Mouse (Mus musculus): ENCODE measurements around the gene Bpifb2. TPM values are rescaled to one million over a fixed set of nuclear protein-coding genes. Genes with fewer than 3 reads are reported as not detected.
"Not testable (repeated sequence)": the region's sequence is repeated elsewhere in the genome, so short reads cannot be mapped to it uniquely, and the experiment has no call there.

Bpifb2 gene
- not detected for total RNA-seq (2021)
- long read RNA-seq, experiment 1 = 0 reads
- long read RNA-seq, experiment 2 = 0 reads

DNA sequence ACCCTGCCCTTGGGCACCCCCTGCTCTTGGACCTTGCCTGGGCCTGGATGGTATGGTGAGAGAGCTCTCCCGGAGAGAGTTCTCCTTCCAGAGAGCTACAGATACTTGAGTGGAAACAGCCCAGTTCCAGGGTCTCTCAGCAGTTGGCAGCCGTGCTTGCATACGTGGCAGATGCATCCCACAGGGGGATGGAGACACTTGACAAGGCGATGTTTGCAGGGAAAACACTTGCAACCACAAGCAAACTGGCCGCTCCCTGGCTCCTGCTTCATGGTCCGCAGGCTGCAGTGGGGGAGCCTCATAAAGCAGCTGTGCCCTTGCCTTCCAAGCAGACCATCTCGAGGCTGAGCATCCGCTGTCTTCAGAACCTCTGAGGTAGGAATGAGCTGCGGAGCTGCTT is at the start of gene Bpifb2:
Gene Bpifb2, plus strand, starts transcription at position 301 of the 400 bp plus-strand sequence.
- no peak for DNase-seq (ENCODE audit: low spot score in 2 of 2)

GRCm38 (mm10) chr2:153825900-153826299 is 48.9 kb upstream of the Bpifb2 start:
- not testable (repeated sequence) for DNase-seq (ENCODE audit: low spot score in 2 of 2)

GRCm38 (mm10) chr2:153827171-153827830 is 47.5 kb upstream of the Bpifb2 start:
- DNase-seq (ENCODE audit: low spot score in 2 of 2) = no peak

- DNase-seq (ENCODE audit: low spot score in 2 of 2) = no peak
Measured at GRCm38 (mm10) chr2:153828704-153829103, 46.1 kb upstream of the Bpifb2 start.

- no peak for DNase-seq (ENCODE audit: low spot score in 2 of 2)
Measured at GRCm38 (mm10) chr2:153833291-153833690, 41.6 kb upstream of the Bpifb2 start.

- no peak for DNase-seq (ENCODE audit: low spot score in 2 of 2)
Measured at GRCm38 (mm10) chr2:153842854-153843253, 32.0 kb upstream of the Bpifb2 start.

DNA sequence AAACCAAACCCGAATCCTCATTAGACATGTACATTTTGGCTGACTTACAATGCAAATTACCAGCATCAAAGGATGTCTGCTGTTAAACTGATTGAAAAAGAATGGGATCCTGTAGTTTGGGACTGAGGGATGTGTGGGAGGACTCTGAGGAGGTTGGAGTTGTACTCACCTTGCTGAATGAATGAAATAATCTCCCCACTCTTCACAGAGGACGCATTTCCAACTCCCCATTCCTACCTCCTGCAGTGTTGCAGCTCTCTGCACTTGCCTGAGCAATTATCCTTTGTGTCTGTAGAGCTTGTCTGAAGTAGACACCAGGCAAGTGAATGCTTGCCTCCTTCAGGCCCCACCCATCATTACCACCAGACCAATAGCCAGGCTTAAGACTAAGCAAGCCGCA is 26.5 kb upstream of the Bpifb2 start:
- DNase-seq (ENCODE audit: low spot score in 2 of 2) = no peak

GRCm38 (mm10) chr2:153850351-153851029 is 24.4 kb upstream of the Bpifb2 start:
- no peak for DNase-seq (ENCODE audit: low spot score in 2 of 2)

DNA sequence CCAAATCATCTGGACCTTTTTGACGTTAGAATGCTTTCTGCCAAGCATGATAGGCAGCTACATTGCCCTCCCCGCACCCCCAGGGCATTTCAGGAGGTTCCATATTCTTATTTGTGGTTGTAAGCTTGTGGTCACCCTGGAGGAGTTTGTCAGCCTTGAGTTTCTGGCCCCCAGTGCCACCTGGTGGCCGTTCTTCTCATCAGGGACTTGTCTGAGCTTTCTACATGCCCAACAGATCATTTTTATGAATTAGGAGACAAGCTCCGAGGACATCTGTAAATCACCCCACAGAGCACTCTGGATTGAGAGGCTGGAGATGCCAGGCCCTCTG is 23.9 kb upstream of the Bpifb2 start:
- peak; percentile 58 to 60 for DNase-seq (ENCODE audit: low spot score in 2 of 2)

DNA sequence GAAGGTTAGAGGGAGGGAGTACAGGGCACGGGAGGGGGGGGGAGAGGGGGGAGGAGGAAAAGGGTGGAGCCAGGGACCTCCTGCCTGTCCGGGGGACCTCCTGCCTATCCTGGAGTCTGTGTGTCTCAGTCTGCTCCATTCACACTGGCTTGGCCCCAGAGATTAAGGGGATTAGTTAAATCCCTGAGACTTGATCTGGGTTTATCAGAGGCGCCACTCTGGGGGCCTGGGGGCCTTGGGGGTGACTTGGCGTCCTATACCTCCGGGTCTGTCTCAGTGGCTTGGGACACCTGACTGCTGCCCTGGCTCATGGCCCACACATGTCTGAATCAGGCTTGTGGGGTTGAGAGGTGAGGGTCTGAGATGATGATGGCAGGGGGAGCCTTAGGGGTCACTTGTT is 21.3 kb upstream of the Bpifb2 start:
- DNase-seq (ENCODE audit: low spot score in 2 of 2) = no peak

DNA sequence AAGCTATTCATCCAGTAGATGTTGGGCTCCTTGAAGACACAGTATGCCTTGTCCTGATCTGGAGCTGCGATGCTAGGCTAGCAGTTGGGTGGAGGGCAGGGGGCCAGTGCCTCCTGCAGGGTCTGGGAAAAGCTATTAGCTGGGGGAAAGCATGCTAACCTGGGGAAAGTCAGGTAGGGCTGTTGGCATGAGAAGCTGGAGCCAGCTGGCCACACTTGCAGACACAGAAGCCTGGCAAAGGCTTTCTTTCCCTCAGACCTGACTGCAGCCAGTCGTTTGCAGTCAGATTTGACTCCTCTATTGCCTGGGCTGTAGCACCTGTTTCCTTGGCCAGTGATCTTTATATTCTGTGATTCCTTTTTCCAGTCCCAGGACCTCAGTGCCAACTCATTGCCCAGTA is 15.3 kb upstream of the Bpifb2 start:
- DNase-seq (ENCODE audit: low spot score in 2 of 2) = no peak

DNA sequence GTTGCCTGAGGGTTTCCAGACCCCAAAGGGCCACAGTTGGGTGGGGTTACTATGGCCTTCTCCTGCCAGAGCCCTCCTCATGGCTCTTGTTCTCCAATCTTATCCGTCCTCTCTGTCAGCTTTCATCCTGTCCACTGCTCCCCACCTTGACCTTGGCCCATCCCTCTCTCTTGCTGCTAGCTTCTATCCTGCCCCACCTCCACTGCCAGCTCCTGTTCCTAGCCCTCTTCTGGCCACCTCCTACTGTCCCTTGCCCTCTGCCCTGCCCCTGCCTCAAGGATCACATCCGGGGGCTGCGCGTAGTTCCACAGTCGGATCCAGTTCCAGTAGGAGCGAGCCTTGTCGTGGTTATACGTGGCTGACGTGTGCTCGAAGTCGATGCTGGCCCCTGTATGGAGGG is 14.5 kb upstream of the Bpifb2 start:
- no peak for DNase-seq (ENCODE audit: low spot score in 2 of 2)

DNA sequence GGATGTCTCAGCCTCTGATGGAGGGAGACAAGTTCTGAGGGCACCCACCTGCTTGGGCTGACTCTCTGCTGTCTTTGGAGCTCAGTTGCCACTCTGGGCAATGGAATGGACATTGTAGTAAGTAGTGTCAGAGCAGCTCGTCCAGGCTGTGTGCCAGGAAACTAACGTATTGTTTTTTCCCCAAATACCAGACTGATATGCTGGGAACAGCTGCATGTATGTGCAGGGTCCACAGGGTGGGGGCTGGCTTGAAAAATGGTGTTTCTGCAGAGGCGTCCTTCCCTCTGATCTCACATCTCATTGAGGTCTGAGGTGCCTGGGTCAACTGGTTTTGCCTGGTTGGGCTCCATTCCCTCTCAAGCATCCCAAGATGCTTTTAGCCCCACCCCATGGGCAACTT is 14.1 kb upstream of the Bpifb2 start:
- DNase-seq (ENCODE audit: low spot score in 2 of 2) = no peak

DNA sequence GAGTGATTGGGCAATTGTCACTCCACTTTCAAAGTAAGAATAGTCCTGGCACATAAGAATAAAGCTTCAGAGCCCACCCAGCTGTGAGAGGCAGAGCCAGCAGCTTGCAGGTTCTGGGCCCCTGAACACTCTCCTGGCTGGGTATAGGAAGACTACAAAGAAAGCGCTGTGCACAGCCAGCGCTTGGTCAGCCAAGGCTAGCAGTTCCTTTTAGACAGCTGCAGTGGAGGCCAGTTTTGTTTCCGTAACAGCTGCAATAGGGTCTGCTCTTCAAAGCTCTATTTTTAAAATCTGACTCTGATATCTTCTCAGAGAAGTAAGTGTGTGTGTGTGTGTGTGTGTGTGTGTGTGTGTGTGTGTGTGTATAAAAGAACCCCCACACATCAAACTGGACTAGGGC is 12.9 kb upstream of the Bpifb2 start:
- DNase-seq (ENCODE audit: low spot score in 2 of 2) = no peak

DNA sequence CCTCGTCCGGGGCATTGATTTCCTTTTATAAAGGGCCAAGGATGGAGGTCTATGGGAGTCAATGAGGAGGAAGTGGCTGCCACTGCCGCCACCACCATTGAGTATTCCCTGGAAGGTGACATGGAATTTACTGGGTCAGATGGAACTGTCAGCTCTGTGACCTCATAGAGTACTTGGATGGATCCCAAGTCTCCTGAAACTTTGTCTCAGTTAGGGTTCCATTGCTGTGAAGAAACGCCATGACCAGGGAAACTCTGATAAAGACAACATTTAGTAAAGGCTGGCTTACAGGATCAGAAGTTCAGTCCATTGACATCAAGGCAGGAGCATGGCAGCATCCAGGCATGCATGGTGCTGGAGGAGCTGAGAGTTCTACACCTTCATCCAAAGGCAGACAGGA is 3.9 kb upstream of the Bpifb2 start, which contains the start of gene Sun5:
Gene Sun5, minus strand, starts transcription at position 101 of the 400 bp plus-strand sequence.
- DNase-seq (ENCODE audit: low spot score in 2 of 2) = no peak

GRCm38 (mm10) chr2:153899111-153899510 is 24.3 kb downstream of the Bpifb2 start:
- DNase-seq (ENCODE audit: low spot score in 2 of 2) = no peak

DNA sequence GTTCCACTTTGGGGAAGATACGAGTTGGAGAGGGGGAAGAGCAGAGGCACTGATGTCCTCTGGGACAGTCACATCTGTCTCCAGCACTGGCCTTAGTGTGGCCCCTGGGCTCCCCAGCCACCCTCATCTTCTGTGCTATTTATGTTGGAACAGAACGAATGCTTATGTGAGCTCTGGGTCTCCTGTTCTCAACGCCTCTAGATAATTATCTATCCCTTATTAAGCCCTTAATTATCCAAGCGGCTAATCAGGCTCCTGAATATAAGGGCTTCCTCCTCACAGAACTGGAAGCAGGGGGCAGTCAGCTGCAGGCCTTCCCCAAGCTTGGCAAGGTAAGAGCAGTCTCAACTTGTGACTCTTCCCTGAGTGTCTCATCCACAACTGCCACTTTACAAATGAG is 25.2 kb downstream of the Bpifb2 start, which contains the start of gene Bpifb6:
Gene Bpifb6, plus strand, starts transcription at position 301 of the 400 bp plus-strand sequence.
- no peak for DNase-seq (ENCODE audit: low spot score in 2 of 2)

GRCm38 (mm10) chr2:153902726-153903125 is 27.9 kb downstream of the Bpifb2 start:
- DNase-seq (ENCODE audit: low spot score in 2 of 2) = no peak

GRCm38 (mm10) chr2:153906626-153907025 is 31.8 kb downstream of the Bpifb2 start:
- DNase-seq (ENCODE audit: low spot score in 2 of 2) = no peak

- DNase-seq (ENCODE audit: low spot score in 2 of 2) = peak; percentile 5 to 20
Measured at GRCm38 (mm10) chr2:153914151-153914550, 39.3 kb downstream of the Bpifb2 start.

DNA sequence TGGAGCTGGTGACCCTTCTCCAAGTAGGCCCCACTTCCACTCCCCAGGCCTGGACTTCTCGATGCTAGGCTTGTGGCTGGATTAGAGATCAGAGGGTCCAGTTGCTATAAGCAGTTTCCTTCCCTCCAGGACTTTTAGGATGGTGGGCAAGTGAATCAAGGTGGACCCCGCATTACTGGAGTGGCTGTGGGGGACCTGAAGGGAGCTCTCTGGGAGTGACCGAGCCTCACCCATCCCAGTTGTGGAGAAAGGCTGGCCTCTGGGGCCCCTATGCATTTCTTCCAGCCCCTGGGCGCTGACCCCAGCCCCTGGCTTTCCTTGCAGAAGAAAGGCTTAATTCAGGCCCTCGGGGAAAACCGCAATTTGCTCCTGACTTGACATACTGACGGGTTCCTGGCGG is 43.1 kb downstream of the Bpifb2 start, which contains the start of gene Bpifb3:
Gene Bpifb3, plus strand, starts transcription at position 301 of the 400 bp plus-strand sequence.
- DNase-seq (ENCODE audit: low spot score in 2 of 2) = no peak

- peak; percentile 22 for DNase-seq (ENCODE audit: low spot score in 2 of 2)
Measured at GRCm38 (mm10) chr2:153921246-153921645, 46.4 kb downstream of the Bpifb2 start.

All from left cerebral cortex, adult 18-20 months (tissue).